Mouse (Mus musculus): Measurements from ENCODE around the gene Akip1.

GRCm38 (mm10) chr7:109731626-109732025 is 28.1 kb downstream of the Akip1 start, which contains the start of gene Ascl3:
- no peak for TF ChIP-seq MAFK (IDR thresholded peaks at IDR 0.05; ENCODE audit: insufficient read depth, low read depth, low read length)
- TF ChIP-seq CHD2 (IDR thresholded peaks at IDR 0.05; ENCODE audit: low read depth, low read length) = no peak
